Mouse (Mus musculus): ENCODE measurements around the gene Tesk2. TPM values are rescaled to one million over a fixed set of nuclear protein-coding genes. Genes with fewer than 3 reads are reported as not detected.

Gene Tesk2
- polyA plus RNA-seq, 3 experiments from 2014 or later: 3.0 to 4.3 (median 4.1) TPM

DNA sequence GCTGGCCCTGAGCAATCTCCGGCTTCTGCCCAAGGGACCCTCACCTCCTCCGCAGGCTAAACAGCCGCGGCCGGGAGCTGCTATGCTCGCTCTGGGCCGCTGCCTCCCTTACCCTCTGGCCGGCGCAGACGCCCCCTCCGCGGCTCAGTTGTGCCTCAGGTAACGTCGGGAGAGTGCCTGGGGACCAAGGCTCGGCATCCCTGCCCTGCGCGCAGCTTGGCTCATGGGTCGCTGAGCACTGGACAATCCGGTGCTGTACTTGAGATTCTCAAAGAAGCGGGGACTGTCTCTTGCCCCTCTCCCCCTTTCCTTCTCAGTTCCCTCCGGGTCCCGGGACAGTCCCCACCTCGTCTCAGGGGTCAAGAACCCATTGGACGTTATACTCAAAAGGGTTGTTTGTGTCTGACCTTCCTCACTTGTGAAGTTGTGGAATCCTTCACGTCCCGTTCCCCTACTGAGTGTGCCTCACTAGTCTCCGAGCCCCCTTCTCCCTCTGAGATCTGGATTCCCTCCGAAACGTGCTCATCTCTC lies 415 bp downstream of the Tesk2 start:
- ATAC-seq: peak; percentile 6

GRCm38 (mm10) chr4:116722230-116722629 lies 1.5 kb downstream of the Tesk2 start:
- ATAC-seq: no peak

- ATAC-seq: no peak
These were observed 4.7 kb downstream of the Tesk2 start for GRCm38 (mm10) chr4:116725444-116725843.

GRCm38 (mm10) chr4:116727401-116727800 lies 6.7 kb downstream of the Tesk2 start:
- no peak for ATAC-seq

- no peak for ATAC-seq
These were observed 8.8 kb downstream of the Tesk2 start for GRCm38 (mm10) chr4:116729532-116729931.

DNA sequence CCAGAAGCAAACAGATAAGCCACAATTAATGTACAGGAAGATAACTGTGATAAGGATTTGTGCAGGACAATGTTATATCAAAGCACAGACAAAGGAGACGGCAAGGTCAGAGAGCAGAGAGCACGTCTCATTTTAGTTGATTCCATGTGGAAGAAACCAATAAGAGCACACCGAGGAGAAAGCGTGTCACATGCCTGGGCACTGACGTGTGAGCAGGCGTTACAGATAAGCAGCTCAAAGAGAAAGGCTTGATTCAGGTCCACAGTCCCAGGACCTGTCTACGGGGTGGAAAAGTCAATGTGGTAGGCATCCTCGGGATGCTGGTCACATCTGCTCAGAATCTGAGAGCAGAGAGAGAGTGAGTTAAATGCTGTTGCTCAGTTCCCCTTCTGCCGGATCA lies 10.3 kb downstream of the Tesk2 start:
- ATAC-seq: no peak

GRCm38 (mm10) chr4:116732355-116732754 lies 11.6 kb downstream of the Tesk2 start:
- no peak for ATAC-seq

DNA sequence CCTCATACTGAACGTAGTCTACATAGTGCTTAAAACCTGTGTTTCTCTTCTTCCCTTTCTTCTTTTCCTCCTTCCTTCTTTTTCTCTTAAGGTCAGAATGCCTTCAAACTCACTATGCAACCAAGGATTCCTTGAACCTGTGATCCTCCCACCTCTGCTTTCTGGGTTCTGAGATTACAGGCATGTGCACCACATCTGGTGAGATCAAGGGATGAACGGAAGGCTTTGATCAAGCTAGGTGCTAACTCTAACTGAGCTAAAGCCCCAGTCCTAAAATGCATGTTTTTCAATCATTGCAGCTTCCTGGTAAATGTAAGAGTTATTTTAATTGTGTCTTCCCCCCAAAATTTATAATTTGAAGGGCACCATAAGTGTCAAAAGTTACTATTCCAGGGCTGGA lies 14.2 kb downstream of the Tesk2 start:
- no peak for ATAC-seq

- no peak for ATAC-seq
These were observed 18.4 kb downstream of the Tesk2 start for GRCm38 (mm10) chr4:116738972-116739751.

- no peak for ATAC-seq
These were observed 29.0 kb downstream of the Tesk2 start for GRCm38 (mm10) chr4:116749750-116750149.

GRCm38 (mm10) chr4:116761914-116762313 lies 41.2 kb downstream of the Tesk2 start:
- ATAC-seq: no peak

DNA sequence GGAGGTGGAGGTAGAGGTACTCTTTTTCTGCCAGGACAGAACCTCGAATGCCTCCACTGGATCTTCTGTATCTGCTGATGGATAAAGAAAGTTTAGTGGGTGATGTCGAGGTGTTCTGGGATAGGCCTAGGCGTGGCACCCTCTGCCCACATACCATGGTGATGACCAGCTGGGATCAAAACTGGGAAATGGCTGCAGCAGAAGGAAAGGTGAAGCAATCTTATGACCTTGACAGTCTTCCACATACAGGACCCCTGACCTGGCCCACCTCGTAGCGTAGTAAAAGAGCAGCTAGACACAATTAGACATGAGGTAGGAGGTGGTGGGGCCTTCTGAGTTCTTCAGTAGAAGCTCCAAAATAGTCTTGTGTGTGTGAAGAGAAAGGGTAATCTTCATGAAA lies 43.3 kb downstream of the Tesk2 start:
- no peak for ATAC-seq

- ATAC-seq: no peak
These were observed 47.8 kb downstream of the Tesk2 start for GRCm38 (mm10) chr4:116768510-116768909.

- no peak for ATAC-seq
These were observed 48.3 kb downstream of the Tesk2 start for GRCm38 (mm10) chr4:116769060-116769459.

GRCm38 (mm10) chr4:116776391-116776790 lies 55.6 kb downstream of the Tesk2 start:
- ATAC-seq: no peak

DNA sequence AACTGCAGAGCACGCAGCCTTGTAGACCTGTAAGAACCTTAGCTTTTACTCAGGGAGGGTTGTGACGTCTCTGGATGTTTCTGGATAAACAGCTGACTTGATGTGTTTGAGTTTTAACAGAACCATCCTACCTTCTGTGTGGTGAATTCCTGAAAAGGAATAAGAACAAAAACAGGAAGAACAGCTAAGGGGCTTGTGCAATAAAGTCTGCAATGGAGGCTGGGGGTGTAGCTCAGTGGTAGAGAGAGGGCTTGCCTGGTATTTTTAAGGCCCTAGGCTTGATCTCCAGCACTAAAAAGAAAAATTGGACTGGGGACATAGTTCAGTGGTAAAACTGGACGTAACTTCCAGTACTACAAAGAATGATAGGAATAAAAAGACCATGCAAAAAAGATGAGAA lies 56.3 kb downstream of the Tesk2 start:
- no peak for ATAC-seq

DNA sequence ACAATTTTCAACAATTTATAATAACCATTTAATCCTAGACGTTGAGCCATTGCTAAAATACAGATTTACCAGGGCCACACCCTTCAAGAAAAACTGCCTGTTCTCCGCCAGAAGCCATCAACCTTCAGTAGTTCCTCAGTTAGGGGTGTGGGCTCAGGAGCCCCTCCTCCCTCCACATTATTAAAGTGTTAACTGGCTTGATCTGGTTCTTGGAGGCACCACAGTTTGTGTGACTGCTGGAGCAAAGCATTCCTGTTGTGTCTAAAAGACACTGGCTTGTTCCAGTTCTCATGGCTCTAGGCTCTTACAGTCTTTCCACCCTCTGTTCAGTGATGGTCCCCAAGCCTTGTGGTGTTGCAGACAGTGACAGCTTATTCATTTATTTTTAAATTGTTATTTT lies 59.8 kb downstream of the Tesk2 start:
- no peak for ATAC-seq

DNA sequence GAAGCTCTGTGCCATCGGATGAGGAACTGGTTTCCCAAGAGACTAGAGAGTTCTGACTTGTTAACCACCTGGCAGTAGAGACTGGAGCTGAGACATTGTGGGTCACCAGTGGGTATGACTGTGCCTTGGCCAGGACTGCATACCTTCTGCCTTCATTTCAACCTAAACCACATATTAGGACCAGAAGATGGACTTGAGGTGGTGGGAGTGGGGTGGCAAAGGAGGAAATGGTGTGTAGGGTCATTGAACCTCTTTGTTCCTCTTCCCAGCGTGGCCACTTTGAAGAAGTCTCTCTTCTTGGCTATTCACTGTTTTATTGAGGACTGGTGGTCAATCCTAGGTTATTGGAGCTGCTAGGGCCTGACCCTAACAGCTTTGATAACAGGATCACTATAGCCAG lies 60.6 kb downstream of the Tesk2 start:
- ATAC-seq: no peak

GRCm38 (mm10) chr4:116782171-116782570 lies 61.4 kb downstream of the Tesk2 start:
- no peak for ATAC-seq

DNA sequence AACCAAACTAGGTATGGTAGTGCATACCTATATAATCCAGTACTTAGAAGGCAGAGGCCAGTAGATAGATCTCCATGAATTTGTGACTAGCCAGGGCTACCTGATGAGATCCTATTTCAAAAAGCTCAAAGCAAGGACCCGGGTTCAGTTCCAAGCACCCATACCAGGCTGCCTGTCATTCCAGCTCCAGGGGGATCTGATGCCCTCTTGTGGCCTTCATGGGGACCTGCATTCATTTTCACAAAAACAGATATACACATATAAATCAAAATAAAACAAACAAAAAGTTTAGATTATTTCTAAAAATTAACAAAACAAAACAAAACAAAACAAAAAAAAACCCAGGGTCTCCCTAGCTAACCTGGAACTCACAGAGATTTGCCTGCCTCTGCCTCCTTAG lies 65.8 kb downstream of the Tesk2 start:
- ATAC-seq: no peak

GRCm38 (mm10) chr4:116787985-116788760 lies 67.4 kb downstream of the Tesk2 start:
- no peak for ATAC-seq

GRCm38 (mm10) chr4:116788956-116789355 lies 68.2 kb downstream of the Tesk2 start:
- peak; percentile 90 for ATAC-seq

GRCm38 (mm10) chr4:116792453-116792852 lies 71.7 kb downstream of the Tesk2 start:
- ATAC-seq: no peak

DNA sequence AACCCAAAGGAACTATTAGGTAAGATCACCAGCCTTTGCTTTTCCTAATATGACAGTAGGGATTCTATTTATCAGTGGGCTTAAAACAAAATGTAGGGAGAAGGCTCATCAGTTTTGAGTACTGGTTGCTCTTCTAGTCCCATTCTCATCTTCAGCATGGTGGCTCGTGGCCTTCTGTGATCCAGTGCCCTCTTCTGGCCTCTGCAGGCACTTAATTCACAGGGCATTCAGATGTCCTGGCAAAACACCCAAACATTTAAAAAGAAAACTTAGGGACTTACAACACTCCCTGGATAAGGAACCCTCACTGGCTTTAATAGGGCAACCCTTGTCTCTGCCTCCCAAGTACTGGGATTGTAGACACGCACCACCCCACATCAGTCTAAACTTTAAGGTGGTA lies 73.5 kb downstream of the Tesk2 start:
- no peak for ATAC-seq

Data from inflammation-experienced regulatory T-cells, adult 6 months (primary cell).